Mouse (Mus musculus): Measurements from ENCODE around the gene Bahd1.

GRCm38 (mm10) chr2:118871032-118871431, 29.1 kb upstream of the Bahd1 start:
- no peak for TF ChIP-seq CTCF (conservative IDR thresholded peaks at IDR 0.05; ENCODE audit: low read length)
- TF ChIP-seq NANOG (IDR thresholded peaks at IDR 0.05; ENCODE audit: borderline replicate concordance, low read length), result no peak
- no peak for TF ChIP-seq POU5F1 (IDR thresholded peaks at IDR 0.05; ENCODE audit: borderline replicate concordance, low read length)

Measured in E14TG2a.4 (cell line).